Mouse (Mus musculus) forebrain, embryonic 10.5 days (tissue): ENCODE results near the gene Wfikkn2. TPM values are rescaled to one million over a fixed set of nuclear protein-coding genes. Genes with fewer than 3 reads are reported as not detected.

Source experiments
- DNase-seq: peaks from one replicate; pipeline ENCODE4 v3.0.0-alpha.2; 2017; ENCODE audit warnings: low spot score; ENCODE audit errors: extremely low spot score
- H3K27ac ChIP-seq: fragments of 300-500 bp; sonication (generic); 2 replicates; pipeline ENCODE4 v1.5.1; 2016; ENCODE audit warnings: mild to moderate bottlenecking
- H3K27me3 ChIP-seq: fragments of 300-500 bp; sonication (generic); 2 replicates; pipeline ENCODE4 v1.6.1; 2016; ENCODE audit warnings: mild to moderate bottlenecking; ENCODE audit not compliant: poor library complexity, severe bottlenecking
- H3K36me3 ChIP-seq: fragments of 300-500 bp; sonication (generic); replicated peaks from 2 replicates; pipeline ENCODE4 v1.6.1; 2016; ENCODE audit warnings: mild to moderate bottlenecking, moderate library complexity
- H3K4me1 ChIP-seq: fragments of 300-500 bp; sonication (generic); 2 replicates; pipeline ENCODE4 v1.6.1; 2016
- H3K4me3 ChIP-seq: fragments of 300-500 bp; sonication (generic); 2 replicates; pipeline ENCODE4 v1.5.1; 2016; ENCODE audit warnings: mild to moderate bottlenecking, moderate library complexity
- H3K9me3 ChIP-seq: fragments of 300-500 bp; sonication (generic); 2 replicates; pipeline ENCODE4 v1.6.1; 2016; ENCODE audit warnings: mild to moderate bottlenecking, moderate library complexity
- WGBS: fragments of 180-500 bp; shearing (Covaris S2); methylation state at CpG from one replicate; pipeline ENCODE4 v1.1.7; 2016; 5-methylcytosine and 5-hydroxymethylcytosine counted together
- polyA plus RNA-seq: library from polyadenylated mRNA; unstranded; fragments of >200 nt; fragmentation: Nextera tagmentation; extraction: Ambion mirVana; gene quantifications from 2 replicates; pipeline ENCODE4 v1.2.1, GENCODE M21; 2016

Gene Wfikkn2
- polyA plus RNA-seq, 1 experiment from 2014 or later: 1.2 TPM

DNA sequence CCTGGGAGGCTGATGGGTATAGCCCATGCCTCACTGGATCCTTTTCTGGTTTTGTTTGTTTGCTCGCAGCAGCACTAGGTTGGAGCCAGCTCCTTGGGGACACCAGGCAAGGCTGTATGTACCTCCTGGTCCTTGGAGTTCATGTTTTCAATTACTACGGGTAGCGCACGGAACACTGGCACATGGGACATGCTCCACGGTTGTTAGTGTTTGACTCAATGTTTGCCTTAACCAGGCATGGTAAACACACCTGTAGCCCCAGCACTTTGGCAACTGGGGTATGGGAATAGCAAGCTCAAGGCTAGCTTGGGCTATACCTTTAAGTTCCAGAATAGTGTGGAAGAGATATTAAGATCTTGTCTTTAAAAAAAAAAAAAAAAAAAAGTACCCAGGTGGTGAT, 55.1 kb downstream of the Wfikkn2 start:
- Histone ChIP-seq H3K27me3 (no peaks in the 10 kb centered on the region), H3K36me3 (no peaks in the 10 kb centered on the region), H3K9me3 (no peaks in the 10 kb centered on the region), H3K4me3 (no peak overlapping the region), H3K4me1 (peaks cover 17% of the 10 kb centered on the region), H3K27ac (no peak overlapping the region)
- 85% methylated on average over 5 of the region's 5 CpGs for WGBS
- no peak for DNase-seq

DNA sequence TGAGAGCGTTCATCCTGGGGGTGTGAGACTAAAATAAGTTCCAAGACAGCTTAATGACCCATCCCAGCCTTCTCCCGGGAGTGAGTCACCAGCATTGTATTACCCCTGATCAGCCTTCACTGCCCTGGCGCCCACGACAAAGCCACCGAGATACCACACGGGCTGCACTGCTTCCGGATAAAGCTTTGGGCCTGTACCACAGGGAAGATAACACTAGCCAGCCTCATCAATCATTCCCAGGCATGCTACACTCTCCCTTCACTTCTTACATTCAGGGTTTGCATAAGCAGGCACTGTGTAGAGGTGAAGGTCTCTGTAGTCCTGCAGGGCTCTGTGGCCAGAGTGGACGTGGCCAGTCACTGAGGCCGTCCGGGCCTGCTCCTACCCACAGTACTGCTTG, 56.2 kb downstream of the Wfikkn2 start:
- Histone ChIP-seq H3K4me3 (no peak overlapping the region), H3K27me3 (no peaks in the 10 kb centered on the region), H3K4me1 (peaks cover 11% of the 10 kb centered on the region), H3K9me3 (no peaks in the 10 kb centered on the region), H3K27ac (0 out of 2 replicates have a peak overlapping the region, but pooled peaks have one; percentile 22), H3K36me3 (no peaks in the 10 kb centered on the region)
- WGBS: 82% methylated on average over 10 of the region's 10 CpGs
- no peak for DNase-seq

Other genes with a start within 250 kb of the Wfikkn2 start
- gene Spag9, start 249.9 kb downstream of the Wfikkn2 start, polyA plus RNA-seq: 51.3 and 51.5 TPM in 2 replicates
- gene Tob1, start 34.6 kb downstream of the Wfikkn2 start, polyA plus RNA-seq: 18.8 and 20.1 TPM in 2 replicates
- gene Gm21885, start 35.9 kb upstream of the Wfikkn2 start, polyA plus RNA-seq: 0.34 TPM in 1 of 2 replicates, not detected in the other
- gene Luc7l3, start 76.0 kb upstream of the Wfikkn2 start, polyA plus RNA-seq: 113 and 129 TPM in 2 replicates
- gene Ankrd40, start 82.0 kb upstream of the Wfikkn2 start, polyA plus RNA-seq: 10.3 and 11.4 TPM in 2 replicates
- gene Abcc3, start 147.0 kb upstream of the Wfikkn2 start, polyA plus RNA-seq: 0.12 and 0.22 TPM in 2 replicates
- 7.0 and 8.3 TPM in 2 replicates for gene Cacna1g, start 228.2 kb upstream of the Wfikkn2 start, polyA plus RNA-seq
- not detected in 2 replicates for gene Spata20, start 240.2 kb upstream of the Wfikkn2 start, polyA plus RNA-seq